Mouse (Mus musculus): ENCODE results near the gene Lmo1.
"Not testable (repeated sequence)": the region's sequence is repeated elsewhere in the genome, so short reads cannot be mapped to it uniquely, and the experiment has no call there.

The Lmo1 gene

GRCm38 (mm10) chr7:109174337-109174948 lies 564 bp downstream of the Lmo1 start:
- peak; percentile 50 for DNase-seq

GRCm38 (mm10) chr7:109171874-109172273 lies 3.1 kb downstream of the Lmo1 start:
- DNase-seq: no peak

GRCm38 (mm10) chr7:109170441-109170820 lies 4.6 kb downstream of the Lmo1 start:
- peak; percentile 84 for DNase-seq

GRCm38 (mm10) chr7:109169505-109170440 lies 5.2 kb downstream of the Lmo1 start:
- DNase-seq: no peak

- DNase-seq: no peak
These were observed 6.3 kb downstream of the Lmo1 start for GRCm38 (mm10) chr7:109168716-109169115.

- DNase-seq: no peak
These were observed 8.9 kb downstream of the Lmo1 start for GRCm38 (mm10) chr7:109165931-109166585.

- no peak for DNase-seq
These were observed 20.7 kb downstream of the Lmo1 start for GRCm38 (mm10) chr7:109154331-109154730.

GRCm38 (mm10) chr7:109153538-109153937 lies 21.5 kb downstream of the Lmo1 start:
- DNase-seq: no peak

- no peak for DNase-seq
These were observed 23.9 kb downstream of the Lmo1 start for GRCm38 (mm10) chr7:109151088-109151487.

- no peak for DNase-seq
These were observed 29.8 kb downstream of the Lmo1 start for GRCm38 (mm10) chr7:109145211-109145610.

- DNase-seq: no peak
These were observed 30.3 kb downstream of the Lmo1 start for GRCm38 (mm10) chr7:109144705-109145104.

- no peak for DNase-seq
These were observed 32.4 kb downstream of the Lmo1 start for GRCm38 (mm10) chr7:109142564-109142963.

GRCm38 (mm10) chr7:109141753-109142152 lies 33.3 kb downstream of the Lmo1 start:
- no peak for DNase-seq

- no peak for DNase-seq
These were observed 34.0 kb downstream of the Lmo1 start for GRCm38 (mm10) chr7:109141054-109141453.

- peak; percentile 80 for DNase-seq
These were observed 35.6 kb downstream of the Lmo1 start for GRCm38 (mm10) chr7:109139405-109139804.

- DNase-seq: no peak
These were observed 37.6 kb downstream of the Lmo1 start for GRCm38 (mm10) chr7:109137441-109137840.

GRCm38 (mm10) chr7:109131565-109131964 lies 43.4 kb downstream of the Lmo1 start:
- no peak for DNase-seq

GRCm38 (mm10) chr7:109129946-109130686 lies 44.9 kb downstream of the Lmo1 start:
- DNase-seq: no peak

GRCm38 (mm10) chr7:109129442-109129841 lies 45.6 kb downstream of the Lmo1 start:
- no peak for DNase-seq

- no peak for DNase-seq
These were observed 59.1 kb downstream of the Lmo1 start for GRCm38 (mm10) chr7:109115929-109116328.

GRCm38 (mm10) chr7:109115488-109115887 lies 59.5 kb downstream of the Lmo1 start:
- DNase-seq: not testable (repeated sequence)

GRCm38 (mm10) chr7:109114950-109115349 lies 60.1 kb downstream of the Lmo1 start:
- DNase-seq: no peak

GRCm38 (mm10) chr7:109111000-109111399 lies 64.0 kb downstream of the Lmo1 start:
- peak; percentile 68 for DNase-seq
